Mouse (Mus musculus): ENCODE measurements around the gene Rho. TPM values are rescaled to one million over a fixed set of nuclear protein-coding genes. Genes with fewer than 3 reads are reported as not detected.

Gene Rho
- polyA plus RNA-seq, 1 experiment from 2014 or later: 0.16 TPM

- H3K27ac ChIP-seq (ENCODE audit: low read depth, low read length): no peak overlapping the region
- H3K4me1 ChIP-seq (replicated peaks; ENCODE audit: control insufficient read depth, insufficient read depth, low read length): no peaks in the 10 kb centered on the region
- 39% methylated on average over 5 of the region's 5 CpGs for WGBS
- no peak for TF ChIP-seq CTCF (IDR thresholded peaks at IDR 0.05; ENCODE audit: low read depth)
- no peaks in the 10 kb centered on the region for H3K9me3 ChIP-seq (ENCODE audit: control insufficient read depth)
- H3K36me3 ChIP-seq (ENCODE audit: control insufficient read depth, insufficient read depth): no peaks in the 10 kb centered on the region
- H3K27me3 ChIP-seq (replicated peaks; ENCODE audit: control insufficient read depth, insufficient read depth, low read length): no peaks in the 10 kb centered on the region
- ATAC-seq: no peak
- no peak overlapping the region for H3K4me2 ChIP-seq (replicated peaks; ENCODE audit: low read depth)
- no peak overlapping the region for H3K9ac ChIP-seq (ENCODE audit: low read depth, low read length)
- no peak overlapping the region for H3K4me3 ChIP-seq (ENCODE audit: low read depth, low read length)
Observed at GRCm38 (mm10) chr6:115930018-115930417, 1.5 kb upstream of the Rho start.

GRCm38 (mm10) chr6:115932391-115932790 is 843 bp downstream of the Rho start:
- H3K27ac ChIP-seq (ENCODE audit: low read depth, low read length): no peak overlapping the region
- no peaks in the 10 kb centered on the region for H3K36me3 ChIP-seq (ENCODE audit: control insufficient read depth, insufficient read depth)
- no peak overlapping the region for H3K4me3 ChIP-seq (ENCODE audit: low read depth, low read length)
- no peak overlapping the region for H3K4me2 ChIP-seq (replicated peaks; ENCODE audit: low read depth)
- no peaks in the 10 kb centered on the region for H3K27me3 ChIP-seq (replicated peaks; ENCODE audit: control insufficient read depth, insufficient read depth, low read length)
- no peak for ATAC-seq
- no peak overlapping the region for H3K9ac ChIP-seq (ENCODE audit: low read depth, low read length)
- H3K9me3 ChIP-seq (ENCODE audit: control insufficient read depth): no peaks in the 10 kb centered on the region
- WGBS: 88% methylated on average over 3 of the region's 3 CpGs
- TF ChIP-seq CTCF (IDR thresholded peaks at IDR 0.05; ENCODE audit: low read depth): no peak
- H3K4me1 ChIP-seq (replicated peaks; ENCODE audit: control insufficient read depth, insufficient read depth, low read length): no peaks in the 10 kb centered on the region

GRCm38 (mm10) chr6:115935544-115935943 is 4.0 kb downstream of the Rho start:
- Histone ChIP-seq H3K27me3 (replicated peaks; ENCODE audit: control insufficient read depth, insufficient read depth, low read length) (no peaks in the 10 kb centered on the region), H3K4me3 (ENCODE audit: low read depth, low read length) (no peak overlapping the region), H3K27ac (ENCODE audit: low read depth, low read length) (no peak overlapping the region), H3K4me2 (replicated peaks; ENCODE audit: low read depth) (no peak overlapping the region), H3K4me1 (replicated peaks; ENCODE audit: control insufficient read depth, insufficient read depth, low read length) (no peaks in the 10 kb centered on the region), H3K9me3 (ENCODE audit: control insufficient read depth) (no peaks in the 10 kb centered on the region), H3K9ac (ENCODE audit: low read depth, low read length) (no peak overlapping the region), H3K36me3 (ENCODE audit: control insufficient read depth, insufficient read depth) (no peaks in the 10 kb centered on the region)
- WGBS: 85% methylated on average over 8 of the region's 8 CpGs
- TF ChIP-seq CTCF (IDR thresholded peaks at IDR 0.05; ENCODE audit: low read depth): no peak
- ATAC-seq: no peak

GRCm38 (mm10) chr6:115938011-115938410 is 6.5 kb downstream of the Rho start:
- TF ChIP-seq CTCF (IDR thresholded peaks at IDR 0.05; ENCODE audit: low read depth): no peak
- Histone ChIP-seq H3K9ac (ENCODE audit: low read depth, low read length) (no peak overlapping the region), H3K4me2 (replicated peaks; ENCODE audit: low read depth) (no peak overlapping the region), H3K9me3 (ENCODE audit: control insufficient read depth) (no peaks in the 10 kb centered on the region), H3K36me3 (ENCODE audit: control insufficient read depth, insufficient read depth) (no peaks in the 10 kb centered on the region), H3K27ac (ENCODE audit: low read depth, low read length) (no peak overlapping the region), H3K4me1 (replicated peaks; ENCODE audit: control insufficient read depth, insufficient read depth, low read length) (no peaks in the 10 kb centered on the region), H3K27me3 (replicated peaks; ENCODE audit: control insufficient read depth, insufficient read depth, low read length) (no peaks in the 10 kb centered on the region), H3K4me3 (ENCODE audit: low read depth, low read length) (no peak overlapping the region)
- no peak for ATAC-seq
- 85% methylated on average over 2 of the region's 2 CpGs for WGBS

DNA sequence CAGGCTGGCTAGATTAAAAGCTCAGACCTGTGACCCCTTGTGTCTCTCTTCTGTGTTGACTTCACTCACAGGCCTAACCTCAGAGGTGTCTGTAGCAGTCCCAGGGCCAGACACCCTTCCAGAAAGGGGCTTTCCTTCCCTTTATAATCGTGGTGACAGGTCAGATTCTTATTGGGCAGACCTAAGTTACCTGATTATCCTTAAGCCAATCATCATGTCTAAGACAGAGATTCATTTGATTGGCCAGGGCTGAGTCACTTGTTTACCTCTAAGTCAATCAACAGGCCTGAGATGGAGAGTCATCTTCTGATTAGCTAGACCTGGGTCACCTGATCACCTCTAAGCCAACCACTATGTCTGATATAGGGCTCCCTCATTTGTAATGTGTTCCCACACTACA is 7.2 kb downstream of the Rho start:
- H3K4me2 ChIP-seq (replicated peaks; ENCODE audit: low read depth): no peak overlapping the region
- H3K27ac ChIP-seq (ENCODE audit: low read depth, low read length): no peak overlapping the region
- no peaks in the 10 kb centered on the region for H3K36me3 ChIP-seq (ENCODE audit: control insufficient read depth, insufficient read depth)
- no peak for ATAC-seq
- 67% methylated on average over 1 of the region's 1 CpGs for WGBS
- no peaks in the 10 kb centered on the region for H3K27me3 ChIP-seq (replicated peaks; ENCODE audit: control insufficient read depth, insufficient read depth, low read length)
- H3K9me3 ChIP-seq (ENCODE audit: control insufficient read depth): no peaks in the 10 kb centered on the region
- H3K4me1 ChIP-seq (replicated peaks; ENCODE audit: control insufficient read depth, insufficient read depth, low read length): no peaks in the 10 kb centered on the region
- H3K9ac ChIP-seq (ENCODE audit: low read depth, low read length): no peak overlapping the region
- no peak for TF ChIP-seq CTCF (IDR thresholded peaks at IDR 0.05; ENCODE audit: low read depth)
- H3K4me3 ChIP-seq (ENCODE audit: low read depth, low read length): no peak overlapping the region

GRCm38 (mm10) chr6:115940603-115941002 is 9.1 kb downstream of the Rho start:
- ATAC-seq: peak; percentile 66; the same call in 1 of the 2 replicates
- no peaks in the 10 kb centered on the region for H3K36me3 ChIP-seq (ENCODE audit: control insufficient read depth, insufficient read depth)
- 19% methylated on average over 1 of the region's 1 CpGs for WGBS
- H3K9me3 ChIP-seq (ENCODE audit: control insufficient read depth): no peaks in the 10 kb centered on the region
- no peaks in the 10 kb centered on the region for H3K4me1 ChIP-seq (replicated peaks; ENCODE audit: control insufficient read depth, insufficient read depth, low read length)
- no peak overlapping the region for H3K4me2 ChIP-seq (replicated peaks; ENCODE audit: low read depth)
- no peak for TF ChIP-seq CTCF (IDR thresholded peaks at IDR 0.05; ENCODE audit: low read depth)
- no peak overlapping the region for H3K27ac ChIP-seq (ENCODE audit: low read depth, low read length)
- H3K9ac ChIP-seq (ENCODE audit: low read depth, low read length): no peak overlapping the region
- H3K4me3 ChIP-seq (ENCODE audit: low read depth, low read length): no peak overlapping the region
- no peaks in the 10 kb centered on the region for H3K27me3 ChIP-seq (replicated peaks; ENCODE audit: control insufficient read depth, insufficient read depth, low read length)

GRCm38 (mm10) chr6:115941128-115941527 is 9.6 kb downstream of the Rho start:
- WGBS: 8% methylated on average over 8 of the region's 12 CpGs
- no peak for TF ChIP-seq CTCF (IDR thresholded peaks at IDR 0.05; ENCODE audit: low read depth)
- ATAC-seq: no peak

More at GRCm38 (mm10) chr6:115941128-115941527, 9.6 kb downstream of the Rho start:
- no peaks in the 10 kb centered on the region for H3K4me1 ChIP-seq (replicated peaks; ENCODE audit: control insufficient read depth, insufficient read depth, low read length)
- H3K9me3 ChIP-seq (ENCODE audit: control insufficient read depth): no peaks in the 10 kb centered on the region
- H3K4me2 ChIP-seq (replicated peaks; ENCODE audit: low read depth): no peak overlapping the region
- H3K4me3 ChIP-seq (ENCODE audit: low read depth, low read length): no peak overlapping the region
- no peaks in the 10 kb centered on the region for H3K27me3 ChIP-seq (replicated peaks; ENCODE audit: control insufficient read depth, insufficient read depth, low read length)
- no peaks in the 10 kb centered on the region for H3K36me3 ChIP-seq (ENCODE audit: control insufficient read depth, insufficient read depth)
- H3K9ac ChIP-seq (ENCODE audit: low read depth, low read length): no peak overlapping the region
- no peak overlapping the region for H3K27ac ChIP-seq (ENCODE audit: low read depth, low read length)

Measured in intestine, postnatal 0 days (tissue).